Mouse (Mus musculus) liver, adult (tissue): Measurements from ENCODE around the gene Pds5a.

Experiments
- GATA4 ChIP-seq: IDR thresholded peaks from 2 replicates; pipeline ENCODE4 v1.6.1; 2014; ENCODE audit warnings: mild to moderate bottlenecking, low read length; ENCODE audit not compliant: insufficient replicate concordance

Gene Pds5a

GRCm38 (mm10) chr5:65697836-65698758, at the start of gene Pds5a:
Pds5a (minus strand) TSS chr5:65698273.
- no peak for TF ChIP-seq GATA4

DNA sequence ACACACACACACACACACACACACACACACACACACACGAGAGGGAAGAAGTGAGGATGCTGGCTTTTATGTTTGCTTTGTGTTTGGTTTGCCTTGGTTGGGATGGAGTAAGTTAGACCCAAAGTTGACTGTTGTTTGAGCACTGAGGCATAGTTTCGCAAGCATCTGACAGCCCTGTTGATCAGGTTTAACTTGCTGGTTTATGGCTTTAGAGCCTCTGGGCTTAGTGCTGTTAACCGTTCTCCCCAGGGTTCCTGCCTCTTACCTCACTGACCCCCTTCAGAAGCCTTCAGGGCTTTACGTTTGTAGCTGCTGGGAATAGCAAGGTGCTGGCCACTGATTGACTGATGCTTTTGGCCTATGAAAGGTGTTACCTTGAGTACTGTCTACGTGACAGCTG, 48.8 kb upstream of the Pds5a start:
- TF ChIP-seq GATA4, result no peak

- no peak for TF ChIP-seq GATA4
Observed at GRCm38 (mm10) chr5:65739366-65739765, 41.3 kb upstream of the Pds5a start.

DNA sequence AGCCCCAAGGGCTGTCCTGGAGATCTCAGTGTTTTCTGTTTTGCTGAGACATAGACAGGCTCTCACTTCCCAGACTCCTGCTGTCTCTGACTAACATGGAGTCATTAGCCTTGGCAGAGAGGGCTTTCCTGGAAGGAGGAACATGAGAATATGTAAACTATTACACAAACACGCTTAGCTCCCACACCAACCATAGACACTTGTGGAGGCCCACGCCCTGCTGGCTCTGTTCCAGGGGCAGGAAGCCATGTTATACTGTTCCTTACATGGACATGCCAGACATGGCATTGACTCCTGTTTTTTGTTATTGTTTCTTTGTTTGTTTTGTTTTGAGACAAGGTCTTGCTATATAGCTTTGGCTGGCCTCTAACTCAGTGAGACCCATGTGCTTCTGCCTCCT, 37.5 kb upstream of the Pds5a start:
- TF ChIP-seq GATA4, result no peak

- TF ChIP-seq GATA4, result peak; percentile 92
Observed at GRCm38 (mm10) chr5:65731173-65732007, 33.3 kb upstream of the Pds5a start.

DNA sequence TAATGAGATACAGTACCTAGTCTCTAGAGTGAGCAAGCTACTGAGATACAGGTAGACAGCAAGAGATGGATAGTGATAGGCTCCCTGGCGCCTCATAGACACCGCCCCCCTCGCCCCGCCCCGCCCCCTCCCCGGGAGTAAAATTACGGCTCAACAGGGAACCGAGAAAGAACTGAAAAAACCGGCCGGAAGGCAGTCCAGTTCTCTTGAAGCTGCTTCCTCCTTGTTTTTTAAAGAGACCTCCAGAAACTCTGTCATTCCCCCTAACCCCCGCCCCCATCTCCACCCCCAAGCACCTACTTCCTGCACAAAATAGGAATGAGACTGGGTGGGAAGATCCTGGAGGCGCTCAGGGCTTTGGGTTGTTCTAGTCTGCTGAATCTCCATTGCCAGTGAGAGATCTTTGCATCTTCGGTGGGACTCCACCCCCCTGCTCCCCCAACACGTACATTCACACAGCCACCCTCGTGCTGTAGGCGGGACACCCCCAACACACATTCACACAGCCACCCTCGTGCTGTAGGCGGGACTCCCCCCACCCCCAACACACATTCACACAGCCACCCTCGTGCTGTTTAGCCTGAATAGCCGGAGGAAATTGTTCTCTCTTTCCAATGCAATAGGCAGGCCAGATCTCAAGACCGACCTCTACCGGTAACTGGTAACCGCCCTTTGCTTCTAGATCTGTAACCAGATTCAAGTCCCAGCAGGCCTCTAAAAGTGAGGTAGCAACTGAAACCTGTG, 26.4 kb upstream of the Pds5a start:
- 0 out of 2 replicates have a peak, but pooled peaks have one; percentile 5 for TF ChIP-seq GATA4

DNA sequence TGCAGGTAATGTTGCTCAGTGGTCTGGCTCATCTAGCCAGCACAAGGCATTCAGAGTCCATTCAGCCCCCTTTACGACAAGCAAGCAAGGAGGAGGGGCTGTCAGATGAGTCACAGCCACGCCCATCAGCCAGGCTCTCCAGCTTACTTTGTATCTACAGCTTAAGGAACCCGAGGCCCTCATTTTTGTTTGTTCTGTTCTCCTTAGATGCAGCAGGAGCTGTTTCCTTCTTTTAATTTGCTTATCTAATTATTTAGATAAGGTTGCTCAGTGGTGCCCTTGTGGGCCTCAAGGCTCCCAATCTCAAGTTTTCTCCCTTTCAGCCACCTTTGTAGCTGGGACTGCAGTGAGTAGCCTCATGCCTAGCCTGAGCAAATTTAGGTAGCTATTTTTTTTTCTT, 20.3 kb upstream of the Pds5a start:
- TF ChIP-seq GATA4, result no peak

- 0 out of 2 replicates have a peak, but pooled peaks have one; percentile 34 for TF ChIP-seq GATA4
Observed at GRCm38 (mm10) chr5:65717063-65717902, 19.2 kb upstream of the Pds5a start.

DNA sequence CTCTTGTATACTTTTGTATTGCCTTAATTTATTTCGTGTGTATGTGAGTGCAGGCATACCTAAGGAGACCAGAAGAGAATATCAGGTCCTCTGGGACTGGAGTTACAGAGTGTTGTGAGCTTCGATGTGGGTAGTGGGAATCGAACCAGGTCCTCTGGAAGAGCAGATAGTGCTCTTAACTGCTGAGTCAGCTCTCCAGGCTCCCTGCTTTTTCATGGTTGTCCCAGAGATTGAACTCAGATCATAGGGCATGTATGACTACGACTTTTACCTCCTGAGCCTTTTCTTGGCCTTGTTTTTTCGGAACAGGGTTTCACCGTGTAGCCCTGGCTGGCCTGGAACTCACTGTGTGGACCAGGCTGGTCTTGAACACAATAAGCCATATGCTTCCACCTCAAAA, 17.0 kb upstream of the Pds5a start:
- TF ChIP-seq GATA4, result no peak

DNA sequence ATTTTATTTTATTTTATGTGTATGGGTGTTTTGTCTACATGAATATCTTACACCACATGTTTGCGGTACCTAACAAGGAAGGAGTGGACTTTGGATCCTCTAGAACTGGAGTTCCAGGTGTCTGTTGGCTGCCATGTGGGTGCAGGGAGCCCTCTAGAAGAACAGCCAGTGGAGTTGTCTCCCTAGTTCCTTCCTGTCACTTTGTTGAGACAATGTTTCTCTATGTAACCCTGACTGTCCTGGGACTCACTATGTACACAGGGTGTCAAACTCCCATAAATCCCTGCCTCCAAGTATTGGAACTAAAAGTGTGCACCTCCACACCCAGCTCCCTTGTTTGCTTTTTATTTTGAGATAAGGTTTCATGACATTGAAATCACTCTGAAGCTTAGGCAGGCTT, 13.4 kb upstream of the Pds5a start:
- TF ChIP-seq GATA4, result no peak

GRCm38 (mm10) chr5:65710267-65710666, 12.2 kb upstream of the Pds5a start:
- TF ChIP-seq GATA4, result no peak

- TF ChIP-seq GATA4, result no peak
Observed at GRCm38 (mm10) chr5:65706979-65707378, 8.9 kb upstream of the Pds5a start.

DNA sequence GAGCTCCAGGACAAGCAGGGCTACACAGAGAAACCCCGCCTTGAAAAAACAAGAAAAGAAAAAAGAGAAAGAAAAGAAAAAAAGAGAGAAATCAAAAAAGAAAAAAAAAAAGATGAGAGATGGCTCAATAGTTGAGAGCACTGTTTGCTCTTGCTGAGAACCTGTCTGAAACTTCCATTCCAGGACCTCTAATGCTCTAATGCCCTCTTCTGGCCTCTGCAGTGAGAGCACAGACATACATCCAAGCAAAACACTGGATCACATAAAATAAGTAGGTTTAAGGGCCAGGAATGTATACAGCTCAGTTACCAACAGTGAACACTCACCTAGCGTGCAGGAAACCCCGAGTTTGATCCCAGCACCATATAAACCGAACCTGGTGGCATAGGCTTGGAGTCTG, 8.1 kb upstream of the Pds5a start:
- TF ChIP-seq GATA4, result no peak
